Mouse (Mus musculus): ENCODE data around the gene Polr3gl.
"Not testable (repeated sequence)": the region's sequence is repeated elsewhere in the genome, so short reads cannot be mapped to it uniquely, and the experiment has no call there.

Polr3gl gene

DNA sequence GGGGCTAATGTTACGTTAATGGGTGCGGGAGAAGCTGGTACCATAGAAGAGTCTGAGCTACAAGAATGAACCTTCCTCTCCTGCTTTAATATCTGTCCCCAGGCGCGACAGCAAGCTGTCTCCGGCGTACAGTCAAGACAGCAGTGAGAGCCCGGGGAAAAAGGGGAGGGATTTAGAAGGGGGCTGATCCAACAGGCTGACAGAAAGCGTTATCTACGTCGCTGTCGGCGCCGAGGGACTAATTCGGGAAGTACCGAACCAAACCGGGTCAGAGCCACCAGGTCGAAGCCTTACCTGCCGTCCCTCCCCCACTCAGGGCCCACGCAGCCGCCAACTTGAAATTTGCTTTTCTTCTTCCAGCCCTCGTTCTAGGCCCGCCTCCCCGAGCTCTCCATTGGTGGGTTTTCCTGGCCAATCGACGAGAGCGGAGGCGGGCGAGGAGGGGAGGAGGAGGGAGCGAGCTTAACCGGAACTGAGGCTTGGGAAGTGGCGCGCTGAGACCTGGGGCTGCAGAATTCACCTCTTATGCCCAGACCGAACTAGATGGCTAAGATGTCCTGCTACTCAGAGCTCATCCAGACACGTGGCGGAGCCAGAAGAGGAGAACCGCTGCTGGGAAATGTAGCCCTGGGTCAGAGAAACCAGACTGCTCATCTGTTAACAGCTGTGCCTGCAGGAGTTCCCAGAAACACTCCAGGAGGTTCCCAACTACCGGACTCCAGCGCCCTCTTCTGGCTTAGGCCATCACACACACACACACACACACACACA is at the start of gene Polr3gl:
Gene Polr3gl (minus strand): TSS at position 392 of the 771 bp plus-strand sequence.
- DNase-seq (ENCODE audit: low read depth): peak; percentile 97

DNA sequence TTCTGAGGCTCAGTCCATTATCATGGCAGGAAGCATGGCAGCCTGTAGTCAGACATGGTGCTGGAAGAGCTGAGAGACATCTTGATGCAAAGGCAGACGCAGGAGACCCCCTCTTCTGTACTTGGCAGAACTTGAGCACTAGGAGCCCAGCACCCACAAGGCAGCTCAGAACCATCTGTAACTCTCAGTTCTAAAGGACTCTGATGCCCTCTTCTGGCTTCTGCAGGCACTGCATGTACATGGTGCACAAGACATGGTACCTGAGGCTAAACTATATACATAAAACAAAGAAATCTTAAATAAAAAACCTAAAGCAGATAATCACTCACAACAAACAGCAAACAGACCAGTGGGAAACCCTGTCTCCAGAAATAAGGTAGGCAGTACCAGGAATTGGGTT is 45.2 kb upstream of the Polr3gl start:
- peak; percentile 83 for DNase-seq (ENCODE audit: low read depth)

DNA sequence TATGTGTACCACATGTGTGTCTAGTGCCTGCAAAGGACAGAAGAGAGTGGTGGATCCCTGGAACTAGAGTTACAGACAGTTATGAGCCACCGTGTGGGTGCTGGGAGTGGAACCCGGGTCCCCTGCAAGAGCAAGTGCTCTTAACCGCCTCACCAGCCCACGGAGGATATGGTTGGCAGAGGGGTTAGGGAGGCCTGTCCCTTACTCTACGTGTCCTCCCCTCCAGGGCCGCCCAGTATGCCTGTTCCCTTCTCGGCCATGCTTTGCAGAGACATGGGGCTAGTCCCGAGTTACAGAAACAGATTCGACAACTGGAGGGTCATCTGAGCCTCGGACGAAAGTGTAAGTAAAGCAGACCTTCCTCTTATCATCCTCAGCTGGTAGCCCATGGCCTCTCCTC is 42.5 kb upstream of the Polr3gl start:
- DNase-seq (ENCODE audit: low read depth): no peak

DNA sequence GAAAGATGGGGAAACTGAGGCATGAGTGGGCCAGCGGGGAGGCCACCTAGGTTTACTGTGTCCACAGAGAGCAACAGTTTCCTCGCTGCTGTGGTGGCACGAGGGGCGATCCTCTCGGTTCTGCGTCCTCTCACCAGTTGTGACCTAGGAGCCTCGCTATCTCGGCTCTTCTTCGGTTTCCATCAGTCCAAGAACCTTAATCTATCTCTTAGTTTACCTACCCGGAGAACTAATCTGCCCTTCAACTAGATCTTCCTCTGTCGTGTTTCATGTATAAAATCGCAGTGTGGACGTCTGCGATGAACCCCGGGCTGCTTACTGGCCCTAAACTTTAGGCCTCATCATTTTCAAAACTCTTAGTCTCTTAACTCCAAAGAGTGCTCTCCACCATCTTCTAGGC is 41.9 kb upstream of the Polr3gl start:
- no peak for DNase-seq (ENCODE audit: low read depth)

DNA sequence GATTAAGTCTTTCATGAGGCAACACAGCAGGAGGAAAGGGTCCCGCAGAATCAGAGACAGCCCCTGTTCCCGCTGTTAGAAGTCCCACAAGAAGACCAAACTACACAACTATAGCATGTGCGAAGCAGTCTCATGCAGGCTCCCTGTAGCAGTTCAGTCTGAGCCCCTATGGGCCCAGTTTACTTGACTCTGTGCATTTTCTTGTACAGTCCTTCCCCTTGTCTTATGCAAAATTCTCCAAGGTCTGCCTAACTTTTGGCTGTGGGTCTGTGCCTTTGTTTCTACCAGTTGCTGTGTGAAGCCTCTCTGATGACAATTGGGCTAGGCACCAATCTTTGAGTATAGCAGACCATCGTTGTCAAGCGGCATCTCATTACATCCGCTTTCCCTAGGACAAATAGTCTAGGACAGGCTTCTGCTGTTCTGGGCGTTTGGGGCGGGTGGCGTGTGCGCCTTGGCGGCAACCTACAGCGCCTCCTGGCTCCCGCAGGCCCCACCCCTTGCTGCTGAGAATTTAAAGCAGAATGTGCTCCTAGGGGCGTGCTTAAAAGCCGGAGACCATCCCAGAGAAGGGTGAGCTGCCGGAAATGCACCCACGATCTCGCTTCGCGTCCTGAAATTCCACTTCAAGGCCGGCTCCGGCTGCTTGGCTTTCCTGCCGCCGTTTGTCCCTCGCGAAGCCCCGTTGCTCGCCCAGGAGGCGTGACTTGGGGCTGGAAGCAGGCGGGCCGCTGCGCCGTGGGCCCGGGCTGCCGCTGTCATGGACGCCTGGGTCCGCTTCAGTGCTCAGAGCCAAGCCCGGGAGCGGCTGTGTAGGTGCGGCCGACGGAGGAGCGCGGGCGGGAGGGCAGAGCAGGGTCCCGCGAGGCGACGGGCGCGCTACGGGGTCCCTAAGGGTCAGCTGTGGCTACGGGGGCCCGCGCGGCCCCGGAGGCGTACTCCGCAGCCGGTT is 41.2 kb upstream of the Polr3gl start, which contains the start of the genes Pex11b and Gm42957:
Gene Pex11b (plus strand): TSS at position 449 of the 952 bp plus-strand sequence.
Gene Gm42957 (plus strand): TSS at position 547 of the 952 bp plus-strand sequence.
- peak; percentile 88 for DNase-seq (ENCODE audit: low read depth)

DNA sequence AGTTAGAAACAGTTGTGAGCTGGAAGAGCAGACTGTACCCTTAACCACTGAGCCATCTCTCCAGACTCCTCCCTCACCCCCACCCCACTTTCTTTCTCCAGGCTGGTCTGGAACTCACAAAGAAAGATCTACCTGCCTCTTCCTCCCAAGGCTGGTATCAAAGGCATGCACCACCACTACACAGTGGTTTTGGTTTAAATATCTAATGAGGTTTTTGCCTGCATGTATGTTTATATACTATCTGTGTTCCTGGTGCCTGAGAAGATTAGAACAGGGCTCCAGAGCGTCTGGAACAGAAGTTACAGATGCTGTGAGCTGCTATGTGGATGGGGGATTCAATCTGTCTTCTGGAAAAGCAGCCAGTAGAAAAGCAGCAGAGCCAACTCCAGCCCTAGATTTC is 40.0 kb upstream of the Polr3gl start:
- DNase-seq (ENCODE audit: low read depth): no peak

DNA sequence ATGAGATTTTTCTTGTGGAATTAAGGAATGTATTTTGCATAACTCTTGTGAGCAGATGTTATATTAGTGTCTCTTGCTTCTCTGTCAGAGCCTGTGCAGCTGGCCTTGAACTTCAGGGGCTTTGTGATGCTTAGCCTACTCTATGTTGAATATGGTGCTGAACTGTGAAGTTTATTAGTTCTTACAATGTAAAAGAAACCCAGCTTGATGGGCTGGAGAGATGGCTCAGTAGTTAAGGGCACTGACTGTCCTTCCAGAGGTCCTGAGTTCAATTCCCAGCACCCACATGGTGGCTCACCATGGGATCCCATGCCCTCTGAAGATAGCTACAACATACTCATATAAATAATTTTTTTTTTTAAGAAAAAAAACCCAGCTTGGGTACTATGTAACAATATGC is 38.1 kb upstream of the Polr3gl start:
- no peak for DNase-seq (ENCODE audit: low read depth)

DNA sequence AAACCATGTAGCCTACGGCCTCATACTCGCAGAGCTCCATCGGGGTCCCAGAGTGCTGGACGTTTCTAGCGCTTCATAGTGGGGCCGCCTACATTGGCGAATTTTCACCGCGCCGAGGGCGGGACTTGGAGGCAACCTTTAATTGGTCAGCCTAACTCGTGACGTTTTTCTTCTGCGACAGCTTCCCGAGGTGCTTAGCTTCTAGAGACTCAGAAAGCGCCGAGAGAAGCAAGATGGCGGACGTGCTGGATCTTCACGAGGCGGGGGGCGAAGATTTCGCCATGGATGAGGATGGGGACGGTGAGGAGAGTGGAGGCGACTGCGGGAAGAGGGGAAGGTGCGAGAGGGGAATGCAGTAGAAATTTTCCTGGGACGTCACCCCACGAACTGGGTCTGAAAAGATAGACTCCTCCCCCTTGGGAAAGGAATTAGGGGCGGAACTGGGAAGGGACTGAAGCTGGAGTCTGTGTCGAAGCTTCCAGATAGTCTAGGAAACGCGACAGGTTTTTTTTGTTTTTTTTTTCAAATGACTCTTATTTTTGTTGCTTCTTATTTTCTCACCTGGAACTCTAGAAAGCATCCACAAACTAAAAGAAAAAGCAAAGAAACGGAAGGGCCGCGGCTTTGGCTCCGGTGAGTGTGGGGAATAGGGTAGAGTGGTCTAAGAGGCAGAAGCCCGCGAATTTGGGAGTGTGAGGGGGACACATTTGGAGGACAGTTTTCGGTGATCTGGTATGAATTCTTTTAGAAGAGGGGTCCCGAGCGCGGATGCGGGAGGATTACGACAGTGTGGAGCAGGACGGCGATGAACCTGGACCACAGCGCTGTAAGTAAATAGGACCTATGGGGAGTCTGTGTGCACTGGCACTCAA is 36.0 kb upstream of the Polr3gl start, which contains the start of gene Rbm8a:
Gene Rbm8a (plus strand): TSS at position 205 of the 872 bp plus-strand sequence.
- DNase-seq (ENCODE audit: low read depth): peak; percentile 99

DNA sequence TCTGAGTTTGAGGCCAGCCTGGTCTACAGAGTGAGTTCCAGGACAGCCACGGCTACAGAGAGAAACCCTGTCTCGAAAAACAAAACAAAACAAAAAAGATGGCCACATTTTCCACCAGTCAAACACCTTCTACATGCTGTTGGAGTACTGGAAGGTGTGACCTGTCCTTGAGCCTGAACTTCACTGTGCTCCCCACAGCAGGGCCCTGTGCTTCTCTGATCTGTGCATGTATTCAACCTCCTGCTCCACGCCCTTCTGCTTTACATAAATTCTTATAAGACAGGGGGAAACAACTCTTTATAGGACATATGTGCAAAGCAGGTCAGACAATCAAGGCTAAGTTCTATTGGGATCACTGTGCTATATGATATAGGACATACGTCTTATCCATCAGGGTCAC is 29.2 kb upstream of the Polr3gl start:
- DNase-seq (ENCODE audit: low read depth): no peak

DNA sequence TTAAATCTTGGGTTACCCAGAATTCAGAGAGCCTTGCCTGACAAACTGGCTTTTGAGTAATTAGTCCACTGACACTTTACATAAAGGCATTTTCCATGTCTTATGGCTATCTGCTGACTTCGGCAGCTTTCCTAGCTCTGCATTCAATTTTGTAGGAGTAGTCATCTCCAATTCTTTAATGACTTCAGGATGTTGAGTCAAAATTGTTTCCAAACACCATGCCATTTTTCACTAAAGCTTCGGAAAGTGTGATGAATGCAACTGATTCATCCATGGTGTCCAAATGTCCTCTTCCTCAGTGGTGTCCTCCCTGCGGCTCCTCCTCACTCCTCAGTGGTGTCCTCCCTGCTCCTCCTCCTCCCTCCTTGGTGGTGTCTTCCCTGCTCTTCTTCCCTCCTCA is 24.0 kb upstream of the Polr3gl start:
- DNase-seq (ENCODE audit: low read depth): no peak

DNA sequence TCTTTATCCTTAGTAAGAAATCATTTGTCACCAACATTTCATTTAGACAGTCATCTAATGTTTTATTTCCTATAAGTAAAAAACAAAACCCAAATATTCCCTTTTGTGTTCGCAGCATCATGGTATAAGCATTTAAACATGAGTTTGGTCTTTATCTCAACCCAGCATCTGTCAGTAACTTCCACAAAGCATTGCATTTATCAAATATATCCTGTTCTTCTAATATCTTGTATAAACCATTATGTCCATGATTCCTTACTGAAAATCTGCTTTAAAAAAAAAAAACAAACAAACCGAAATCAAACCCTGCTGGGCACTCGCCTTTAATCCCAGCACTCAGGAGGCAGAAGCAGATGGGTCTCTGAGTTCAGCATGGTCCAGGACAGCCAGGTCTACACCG is 12.6 kb upstream of the Polr3gl start:
- no peak for DNase-seq (ENCODE audit: low read depth)

DNA sequence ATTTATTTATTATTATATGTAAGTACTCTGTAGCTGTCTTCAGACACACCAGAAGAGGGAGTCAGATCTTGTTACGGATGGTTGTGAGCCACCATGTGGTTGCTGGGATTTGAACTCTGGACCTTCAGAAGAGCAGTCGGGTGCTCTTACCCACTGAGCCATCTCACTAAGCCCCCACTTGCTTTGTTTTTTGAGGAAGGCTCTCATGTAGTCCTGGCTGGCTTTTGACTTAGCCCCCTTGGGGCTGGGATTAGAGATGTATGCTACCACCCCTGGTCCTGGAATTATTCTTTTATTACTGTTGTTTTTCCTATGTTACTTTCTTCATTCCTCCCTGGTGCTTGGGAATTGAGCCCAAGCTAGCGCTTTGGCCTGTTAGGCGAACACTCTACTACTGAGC is 12.0 kb upstream of the Polr3gl start:
- DNase-seq (ENCODE audit: low read depth): not testable (repeated sequence)

DNA sequence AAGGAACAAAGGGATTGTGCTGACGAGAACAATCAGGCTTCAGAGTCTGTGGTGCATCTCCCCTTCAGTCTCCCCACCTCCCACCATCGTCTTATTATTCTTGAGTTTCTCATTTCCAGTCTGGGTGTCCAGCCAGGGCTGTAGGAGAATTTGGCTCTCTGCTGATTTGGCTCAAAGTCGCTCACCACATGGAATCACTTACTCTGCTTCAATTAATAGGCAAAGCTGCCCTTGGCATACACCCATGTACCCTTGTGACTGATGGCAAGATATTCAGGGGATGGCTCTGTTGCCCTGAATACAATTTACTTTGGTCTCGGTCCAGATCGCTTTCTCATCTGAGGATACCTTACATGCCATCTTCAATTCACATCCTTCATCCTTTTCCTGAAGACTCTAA is 9.3 kb upstream of the Polr3gl start:
- DNase-seq (ENCODE audit: low read depth): no peak

DNA sequence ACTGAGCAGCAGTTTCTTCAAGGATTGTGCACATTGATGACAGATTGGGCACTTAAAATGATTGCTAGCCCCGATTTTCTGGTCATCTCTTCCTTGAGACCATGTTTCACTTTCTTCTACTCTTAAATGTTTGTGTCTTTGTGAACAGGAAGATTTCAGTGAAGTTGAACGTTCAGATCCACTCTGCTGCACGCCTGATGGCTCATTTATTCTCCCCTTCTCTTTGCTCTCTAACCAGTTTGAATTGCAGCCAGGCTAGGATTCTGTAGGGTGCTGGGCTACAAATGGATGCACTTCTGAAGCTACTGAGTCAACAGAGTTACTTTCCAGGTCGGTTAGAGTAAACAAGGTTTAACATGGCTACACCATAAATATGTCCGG is 8.7 kb upstream of the Polr3gl start:
- no peak for DNase-seq (ENCODE audit: low read depth)

DNA sequence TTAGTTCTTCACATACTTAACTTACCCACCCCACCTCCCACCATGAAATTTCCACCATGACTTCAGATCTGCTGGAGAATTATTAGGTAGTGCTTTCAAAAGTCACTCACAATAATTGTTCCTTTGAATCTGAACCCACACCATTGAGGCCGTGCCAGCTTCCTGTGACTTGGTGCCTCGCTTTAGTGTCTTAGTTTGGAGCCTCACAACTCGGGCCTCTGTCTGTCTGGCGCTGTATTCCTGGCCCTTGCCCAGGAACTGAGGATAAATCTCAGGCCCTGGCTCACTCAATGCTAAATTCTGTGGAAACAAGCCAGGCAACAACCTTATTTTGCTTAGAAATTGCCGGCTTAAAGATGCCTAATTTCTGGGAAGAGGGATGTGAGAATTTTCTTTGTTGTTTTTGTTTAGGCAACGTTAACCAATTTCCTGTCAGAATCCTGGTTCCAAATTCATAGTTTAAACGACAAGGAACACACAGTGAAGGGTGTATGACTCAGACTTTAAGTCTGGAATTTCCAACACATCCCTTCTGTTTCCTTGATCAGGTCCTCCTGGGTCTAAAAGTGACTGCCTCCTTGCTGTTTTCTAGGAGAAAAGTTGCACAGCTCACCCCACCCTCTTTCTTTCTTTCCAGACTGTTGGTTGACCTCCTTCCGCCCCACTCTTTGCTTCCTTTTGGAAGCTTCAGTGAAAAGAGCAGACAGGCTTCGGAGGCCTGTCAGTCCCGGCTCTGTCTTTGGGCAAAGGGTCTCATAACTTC is 8.1 kb upstream of the Polr3gl start:
- no peak for DNase-seq (ENCODE audit: low read depth)

DNA sequence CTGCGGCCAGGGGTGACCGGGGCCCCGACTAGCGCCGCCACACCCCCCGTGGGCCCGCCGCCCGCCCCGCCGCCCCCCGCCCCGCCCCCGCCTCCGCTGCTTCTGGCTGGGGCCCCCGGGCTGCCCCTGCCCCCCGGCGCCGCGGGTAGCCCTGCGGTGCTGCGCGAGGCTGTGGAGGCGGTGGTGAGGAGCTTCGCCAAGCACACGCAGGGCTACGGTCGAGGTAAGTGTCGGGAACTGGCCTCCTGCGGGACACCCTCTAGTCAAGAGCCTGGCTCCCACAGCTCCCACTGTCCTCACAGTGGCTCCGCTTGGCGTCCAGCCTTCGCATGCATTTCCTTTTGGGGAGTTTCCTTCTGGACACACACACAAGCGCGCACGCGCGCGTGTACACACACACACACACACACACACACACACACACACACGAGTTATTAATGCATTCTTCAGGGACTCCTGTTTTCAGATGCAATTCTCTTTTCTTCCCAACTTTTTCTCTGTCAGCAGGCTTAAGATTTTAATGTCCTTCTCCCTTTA is 7.3 kb upstream of the Polr3gl start:
- DNase-seq (ENCODE audit: low read depth): no peak

DNA sequence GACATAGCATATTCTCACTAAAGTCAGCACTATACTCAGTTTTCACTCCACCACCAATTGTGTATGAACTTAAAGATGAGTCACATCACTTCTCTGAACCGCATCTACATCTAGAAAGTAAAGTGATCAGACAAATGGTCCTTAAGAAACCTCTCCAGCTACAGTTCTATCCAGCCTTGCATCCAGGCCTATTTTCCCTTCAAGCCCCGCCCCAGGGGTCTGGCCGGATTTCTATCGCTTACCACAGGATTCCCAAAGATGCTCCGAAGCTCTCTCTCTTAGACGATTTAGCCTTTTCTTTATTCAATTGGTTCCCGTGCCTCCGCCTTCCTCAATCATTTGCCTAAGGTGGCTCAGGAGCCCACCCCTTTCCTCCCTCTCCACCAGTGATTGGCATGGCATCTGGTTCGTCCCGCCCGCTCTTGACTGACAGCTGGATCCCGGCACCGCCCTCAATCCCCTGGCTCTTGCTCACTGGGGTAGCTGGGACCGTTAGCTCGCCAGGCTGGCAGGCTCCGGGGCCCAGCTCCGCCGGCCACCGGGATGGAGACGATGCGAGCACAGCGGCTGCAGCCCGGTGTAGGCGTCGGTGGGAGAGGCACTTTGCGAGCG is 6.8 kb upstream of the Polr3gl start, which contains the start of gene Lix1l:
Gene Lix1l (plus strand): TSS at position 511 of the 612 bp plus-strand sequence.
- peak; percentile 92 for DNase-seq (ENCODE audit: low read depth)

DNA sequence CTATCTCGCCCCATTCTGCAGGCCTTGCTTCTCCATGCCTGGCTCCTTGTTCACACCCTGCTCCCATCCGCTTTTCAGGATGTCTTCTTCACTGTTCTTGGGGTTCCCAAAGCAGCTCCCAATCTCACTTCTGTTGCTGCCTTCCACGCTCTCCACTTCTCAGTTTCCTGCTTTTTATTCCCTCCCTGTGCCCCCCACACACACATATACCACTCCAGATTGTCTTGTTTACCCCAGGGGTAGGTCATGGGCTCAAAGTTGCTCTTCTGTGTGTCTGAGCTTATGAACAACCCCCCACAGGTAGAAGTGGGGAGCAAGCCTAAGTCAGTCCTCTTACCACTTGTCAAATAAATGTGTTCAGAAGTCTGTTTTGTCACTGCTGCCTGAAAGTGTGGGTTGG is 5.4 kb upstream of the Polr3gl start:
- DNase-seq (ENCODE audit: low read depth): peak; percentile 26

DNA sequence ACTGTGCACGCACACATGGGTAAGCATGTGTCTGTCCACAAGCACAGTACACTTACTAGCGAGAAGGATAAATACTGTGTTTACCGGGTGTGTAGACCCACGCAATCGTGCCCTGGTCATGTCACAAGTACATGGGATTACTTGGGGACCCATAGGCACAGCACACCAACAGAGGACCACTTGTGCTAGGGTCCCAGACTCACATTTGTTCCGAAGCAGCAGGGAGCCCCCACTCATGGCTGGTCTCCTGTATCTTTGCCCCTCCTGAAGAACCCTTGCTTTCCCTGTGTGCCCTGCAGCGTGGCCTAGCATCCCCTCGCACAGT is 5.0 kb upstream of the Polr3gl start:
- DNase-seq (ENCODE audit: low read depth): peak; percentile 23

Measured in induced T-regulatory cell, adult 2 months (primary cell).